Mouse (Mus musculus) kidney, postnatal 10 days (tissue): ENCODE measurements around the gene Irs3.

Experiments used
- DNase-seq: peaks from one replicate; pipeline ENCODE4 v3.0.0; 2021; ENCODE audit warnings: mixed read lengths

Irs3 gene

GRCm38 (mm10) chr5:137654746-137655145 is 9.2 kb upstream of the Irs3 start:
- DNase-seq: no peak

DNA sequence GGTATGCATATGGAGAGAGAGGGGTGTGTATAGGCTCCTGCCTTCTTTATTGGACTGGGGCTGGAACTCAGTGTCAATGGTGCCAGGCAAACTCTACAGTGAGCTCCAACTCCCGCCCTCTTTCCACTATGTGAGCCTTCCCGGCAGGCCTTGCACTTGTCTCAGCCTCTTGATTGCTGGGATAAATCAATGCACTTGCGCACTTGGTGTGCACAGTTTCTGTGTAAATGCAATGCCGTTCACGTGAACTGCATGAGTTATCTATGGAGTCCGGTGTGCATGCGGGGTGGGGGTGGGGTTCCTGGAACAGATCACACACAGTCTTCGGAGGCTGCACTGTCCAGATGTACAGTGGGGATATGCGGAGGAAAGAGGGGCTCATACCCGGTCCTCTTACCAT is 7.9 kb upstream of the Irs3 start:
- DNase-seq: no peak

DNA sequence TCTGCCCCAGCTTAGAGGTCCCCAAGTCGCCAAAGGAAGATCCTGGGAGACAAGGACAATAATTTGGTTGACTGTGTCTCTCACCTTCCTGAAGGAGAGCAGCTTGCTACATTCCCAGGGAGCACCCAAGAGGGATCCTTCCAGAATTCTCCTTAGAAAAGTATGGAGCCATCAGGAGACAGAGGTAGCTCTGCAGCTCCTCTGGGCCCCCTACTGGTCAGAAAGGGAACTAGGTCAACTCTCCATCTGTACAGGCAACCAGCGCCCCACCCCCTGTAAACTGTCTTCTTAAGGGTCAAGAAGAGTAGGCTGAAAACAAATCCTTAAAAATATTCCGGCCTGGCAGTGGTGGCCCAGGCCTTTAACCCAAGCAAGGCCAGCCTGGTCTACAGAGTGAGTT is 7.0 kb upstream of the Irs3 start:
- peak; percentile 88 for DNase-seq

DNA sequence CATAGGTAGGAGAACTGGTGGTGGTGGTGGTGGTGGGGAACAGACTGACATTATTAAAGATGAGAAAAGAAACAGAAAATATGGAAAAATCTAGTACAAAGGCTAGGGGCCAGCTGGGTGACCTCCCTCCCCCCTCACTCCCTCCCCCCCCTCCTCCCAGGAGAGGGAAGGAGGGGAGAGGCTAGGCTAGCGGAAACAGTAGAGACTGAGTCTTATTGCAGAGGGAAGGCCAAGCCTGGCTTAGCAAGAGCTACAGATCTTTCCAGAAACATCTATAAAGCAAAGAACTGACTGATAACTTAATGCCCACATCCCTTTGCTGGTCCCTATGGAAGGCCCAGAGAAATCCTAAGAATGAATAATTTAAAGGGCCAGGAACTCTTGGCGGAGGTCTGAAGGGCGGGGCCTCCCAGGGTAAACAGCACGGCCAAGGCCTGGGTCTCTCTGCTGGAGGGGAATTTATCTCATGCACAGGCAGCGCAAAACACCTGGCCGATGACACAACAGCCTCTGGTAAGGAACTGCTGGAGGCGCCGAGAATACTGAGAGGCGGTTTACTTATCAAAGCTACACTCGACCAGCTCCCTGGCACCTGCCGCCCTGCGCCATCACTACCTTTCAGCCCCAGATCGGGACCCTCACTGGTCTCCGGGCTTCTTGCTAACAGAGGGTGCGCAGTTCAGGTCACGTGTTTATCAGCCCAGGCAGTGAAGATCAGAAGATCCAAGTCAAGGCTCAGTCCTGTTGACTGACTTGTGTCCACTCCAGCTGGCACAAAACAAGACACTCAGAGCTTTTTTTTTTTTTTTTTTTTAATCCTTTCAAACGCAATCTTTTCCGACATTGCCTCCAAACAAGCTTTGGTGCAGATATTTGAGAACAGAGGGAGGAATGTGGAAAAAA is 4.4 kb upstream of the Irs3 start:
- DNase-seq: no peak

- no peak for DNase-seq
These were observed 3.7 kb upstream of the Irs3 start for GRCm38 (mm10) chr5:137649251-137649650.

GRCm38 (mm10) chr5:137647827-137648601 is 2.5 kb upstream of the Irs3 start:
- DNase-seq: no peak

- peak; percentile 56 for DNase-seq
These were observed 343 bp downstream of the Irs3 start for GRCm38 (mm10) chr5:137645091-137645651.

DNA sequence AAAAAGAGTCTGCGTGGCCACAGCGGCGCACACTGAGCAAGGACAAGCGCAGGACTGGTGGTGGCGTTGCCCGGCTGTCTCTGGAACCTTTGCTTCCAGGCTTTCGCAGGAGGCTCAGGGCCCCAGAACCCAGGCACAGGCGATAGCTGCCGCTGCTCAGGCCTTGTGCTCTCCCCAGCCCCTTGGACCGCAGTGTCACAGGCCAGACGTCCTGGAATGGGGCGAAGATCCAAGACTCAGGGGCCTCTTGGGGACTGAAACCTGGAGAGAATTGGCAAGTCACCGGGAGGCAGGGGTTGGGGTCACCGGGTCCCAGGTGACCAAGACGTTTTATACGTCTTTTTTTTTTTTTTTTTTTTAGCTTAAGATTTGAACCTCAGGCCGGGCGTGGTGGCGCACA is 1.0 kb downstream of the Irs3 start:
- no peak for DNase-seq

GRCm38 (mm10) chr5:137642886-137643285 is 2.6 kb downstream of the Irs3 start:
- DNase-seq: no peak

GRCm38 (mm10) chr5:137641054-137641453 is 4.5 kb downstream of the Irs3 start, which contains the start of gene Sap25:
Gene Sap25, plus strand, starts transcription at chr5:137641334.
- peak; percentile 57 for DNase-seq

GRCm38 (mm10) chr5:137639472-137639871 is 6.0 kb downstream of the Irs3 start:
- DNase-seq: no peak

GRCm38 (mm10) chr5:137633397-137634084 is 12.0 kb downstream of the Irs3 start:
- DNase-seq: no peak

DNA sequence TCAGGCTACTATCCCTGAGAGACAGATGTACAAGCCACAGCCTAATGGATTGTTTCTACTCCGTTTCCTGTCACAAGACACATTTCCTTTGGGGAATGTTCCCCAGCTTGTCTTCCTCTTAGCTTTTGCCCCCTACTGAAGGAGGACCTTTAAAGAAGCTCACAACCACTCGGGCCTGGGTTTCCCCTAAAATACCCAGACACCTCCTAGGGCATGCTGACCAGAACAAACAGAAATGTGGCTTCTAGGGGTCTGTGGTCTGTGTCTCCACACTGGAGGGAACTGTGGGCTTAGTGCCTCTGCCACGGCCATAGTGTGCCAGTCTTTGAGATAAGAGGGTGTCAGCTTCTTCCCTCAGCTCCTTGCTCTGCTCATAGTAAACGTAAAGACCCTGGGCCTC is 13.9 kb downstream of the Irs3 start:
- no peak for DNase-seq

DNA sequence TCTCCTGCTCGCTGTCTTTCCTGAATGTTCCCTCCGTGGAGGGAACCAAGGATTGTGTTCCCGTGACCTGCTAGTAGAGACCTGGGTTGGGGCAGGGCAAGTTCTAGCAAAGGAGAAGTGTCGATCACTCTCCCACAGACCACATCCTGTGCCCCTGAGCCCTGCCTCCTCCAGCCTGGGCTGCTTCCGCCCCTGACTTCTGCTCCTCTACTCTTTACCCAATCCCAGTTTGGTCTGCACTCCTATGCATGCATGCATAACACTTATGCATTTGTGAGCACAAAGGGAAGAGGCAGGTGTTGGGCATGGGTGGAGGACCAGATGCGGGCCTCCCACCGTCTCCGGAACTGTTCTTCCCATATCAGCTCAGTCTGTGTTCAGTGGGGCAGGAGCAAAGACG is 14.3 kb downstream of the Irs3 start:
- DNase-seq: peak; percentile 67

- peak; percentile 77 for DNase-seq
These were observed 14.9 kb downstream of the Irs3 start for GRCm38 (mm10) chr5:137630602-137631001.

- peak; percentile 78 for DNase-seq
These were observed 15.5 kb downstream of the Irs3 start for GRCm38 (mm10) chr5:137629906-137630545.

GRCm38 (mm10) chr5:137629306-137629721 is 16.2 kb downstream of the Irs3 start:
- peak; percentile 88 for DNase-seq

DNA sequence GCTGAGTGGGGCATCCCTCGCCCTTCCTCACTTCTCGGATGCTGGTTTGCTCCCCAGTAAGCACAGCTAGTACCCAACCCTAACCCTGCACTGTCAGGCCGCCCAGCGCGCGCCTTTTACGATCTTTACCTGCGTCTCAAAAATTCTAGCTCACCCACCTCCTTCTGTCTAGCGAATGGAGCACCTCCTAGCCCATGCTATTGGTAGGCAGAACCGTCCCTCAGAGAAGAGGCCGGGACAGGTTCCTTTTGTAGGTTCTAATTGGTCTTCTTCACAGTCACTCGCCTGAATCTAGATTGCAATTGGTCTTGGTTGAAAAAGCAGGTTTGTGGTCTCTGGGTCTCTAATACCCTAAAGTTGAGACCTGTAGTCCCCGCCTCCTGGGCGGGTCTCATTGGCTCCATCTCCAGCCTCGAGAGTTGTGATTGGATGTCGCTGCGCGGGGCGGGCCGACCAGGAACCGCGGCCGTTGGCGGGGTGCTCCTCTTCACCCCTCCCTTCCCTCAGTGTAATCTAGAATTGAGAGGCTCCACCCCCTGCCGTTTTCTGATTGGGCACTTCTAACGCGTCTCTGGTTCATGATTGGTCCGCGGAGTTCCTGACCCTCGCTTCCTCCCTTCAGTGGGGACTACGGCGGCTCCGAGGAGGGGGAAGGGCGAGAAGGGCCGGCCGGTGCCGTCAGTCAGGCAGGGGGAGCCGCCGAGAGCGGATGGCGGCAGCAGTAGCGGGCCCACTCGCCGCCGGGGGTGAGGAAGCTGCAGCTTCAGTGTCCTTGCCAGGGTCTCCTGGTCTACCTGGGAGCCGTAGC is 16.8 kb downstream of the Irs3 start, which contains the start of the genes Fbxo24, Lrch4 and Gm20605:
Gene Fbxo24 (minus strand): TSS at position 505 of the 808 bp plus-strand sequence.
Gene Lrch4 (plus strand): TSS at position 624 of the 808 bp plus-strand sequence.
Gene Gm20605 (plus strand): TSS at position 678 of the 808 bp plus-strand sequence.
- DNase-seq: peak; percentile 99

- peak; percentile 52 for DNase-seq
These were observed 17.5 kb downstream of the Irs3 start for GRCm38 (mm10) chr5:137627991-137628390.

GRCm38 (mm10) chr5:137623937-137624530 is 21.5 kb downstream of the Irs3 start:
- no peak for DNase-seq

GRCm38 (mm10) chr5:137615347-137615746 is 30.2 kb downstream of the Irs3 start:
- DNase-seq: no peak
